Mouse (Mus musculus): ENCODE data around the gene Ccdc3.

The Ccdc3 gene

GRCm38 (mm10) chr2:5181462-5182443 lies 44.2 kb downstream of the Ccdc3 start:
- TF ChIP-seq GATA4 (IDR thresholded peaks at IDR 0.05; ENCODE audit: insufficient replicate concordance, low read length), result no peak

- no peak for TF ChIP-seq GATA4 (IDR thresholded peaks at IDR 0.05; ENCODE audit: insufficient replicate concordance, low read length)
These were observed 46.6 kb downstream of the Ccdc3 start for GRCm38 (mm10) chr2:5184166-5184565.

- TF ChIP-seq GATA4 (IDR thresholded peaks at IDR 0.05; ENCODE audit: insufficient replicate concordance, low read length), result no peak
These were observed 48.1 kb downstream of the Ccdc3 start for GRCm38 (mm10) chr2:5185631-5186030.

GRCm38 (mm10) chr2:5192156-5192555 lies 54.6 kb downstream of the Ccdc3 start:
- no peak for TF ChIP-seq GATA4 (IDR thresholded peaks at IDR 0.05; ENCODE audit: insufficient replicate concordance, low read length)

GRCm38 (mm10) chr2:5193071-5193470 lies 55.5 kb downstream of the Ccdc3 start:
- TF ChIP-seq GATA4 (IDR thresholded peaks at IDR 0.05; ENCODE audit: insufficient replicate concordance, low read length), result no peak

- no peak for TF ChIP-seq GATA4 (IDR thresholded peaks at IDR 0.05; ENCODE audit: insufficient replicate concordance, low read length)
These were observed 57.2 kb downstream of the Ccdc3 start for GRCm38 (mm10) chr2:5194701-5195215.

DNA sequence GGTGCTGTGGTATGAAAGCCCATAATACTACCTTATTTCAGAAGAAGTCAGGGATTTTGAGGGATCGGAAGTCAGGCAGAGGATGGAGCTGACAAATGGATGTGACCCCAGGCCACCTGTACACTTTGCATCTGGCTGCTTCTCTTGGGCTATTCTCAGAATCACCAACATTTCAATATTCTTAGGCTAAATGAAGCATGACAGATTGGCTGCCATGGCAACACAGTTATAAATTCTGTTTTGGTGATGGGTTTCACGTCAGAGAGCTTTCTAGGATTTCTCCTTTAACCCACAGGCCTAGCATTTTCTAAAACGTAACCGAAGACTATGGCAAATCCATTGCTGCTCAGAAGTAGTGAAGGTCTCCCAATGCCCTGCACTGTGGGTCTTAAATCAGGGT lies 59.9 kb downstream of the Ccdc3 start:
- no peak for TF ChIP-seq GATA4 (IDR thresholded peaks at IDR 0.05; ENCODE audit: insufficient replicate concordance, low read length)

DNA sequence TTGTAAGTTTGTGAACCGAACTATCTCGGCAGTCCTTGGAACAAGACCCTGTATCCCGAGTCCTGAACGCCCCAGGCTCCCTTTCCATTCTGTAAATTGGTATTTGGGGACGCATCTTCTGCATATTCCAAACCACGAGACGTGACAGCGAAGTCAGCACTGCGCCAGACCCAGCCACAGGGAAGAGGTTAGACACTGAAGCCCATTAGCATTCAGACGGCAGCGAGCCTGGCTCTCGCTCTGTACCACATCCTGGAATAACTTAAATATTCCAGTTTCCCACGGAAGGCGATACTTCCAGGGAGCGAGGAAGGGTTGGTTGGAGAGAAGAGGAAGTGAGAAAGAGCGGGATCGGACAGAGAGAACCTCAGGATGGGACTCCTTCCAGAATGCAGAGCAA lies 61.7 kb downstream of the Ccdc3 start:
- TF ChIP-seq GATA4 (IDR thresholded peaks at IDR 0.05; ENCODE audit: insufficient replicate concordance, low read length), result no peak

DNA sequence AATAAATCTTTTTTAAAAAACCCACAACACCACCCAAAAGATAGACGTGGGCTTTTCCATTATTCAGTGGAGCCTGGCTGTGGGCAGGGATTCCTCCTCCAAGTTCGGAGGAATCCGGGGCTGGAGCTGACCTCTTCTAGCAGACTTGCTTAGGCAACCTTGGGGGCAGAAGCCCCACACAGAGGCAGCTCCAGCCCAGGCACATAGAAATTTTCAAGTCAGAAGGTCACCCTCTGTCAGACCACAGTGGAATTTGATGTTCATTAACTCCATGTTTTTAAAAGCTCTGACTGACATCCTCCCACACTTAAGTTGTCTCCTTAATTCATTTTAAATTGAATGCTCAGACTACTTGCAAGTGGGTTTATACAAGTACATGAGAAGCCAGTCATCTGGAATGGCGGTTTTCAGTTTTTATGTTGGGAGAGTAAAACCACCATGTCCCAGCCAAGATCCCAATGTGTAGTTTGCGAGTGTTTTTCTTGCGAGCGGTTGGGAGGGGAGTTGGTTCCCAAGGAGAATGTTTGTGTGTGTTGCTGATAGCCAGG lies 63.3 kb downstream of the Ccdc3 start:
- no peak for TF ChIP-seq GATA4 (IDR thresholded peaks at IDR 0.05; ENCODE audit: insufficient replicate concordance, low read length)

GRCm38 (mm10) chr2:5203146-5203545 lies 65.6 kb downstream of the Ccdc3 start:
- TF ChIP-seq GATA4 (IDR thresholded peaks at IDR 0.05; ENCODE audit: insufficient replicate concordance, low read length), result no peak

DNA sequence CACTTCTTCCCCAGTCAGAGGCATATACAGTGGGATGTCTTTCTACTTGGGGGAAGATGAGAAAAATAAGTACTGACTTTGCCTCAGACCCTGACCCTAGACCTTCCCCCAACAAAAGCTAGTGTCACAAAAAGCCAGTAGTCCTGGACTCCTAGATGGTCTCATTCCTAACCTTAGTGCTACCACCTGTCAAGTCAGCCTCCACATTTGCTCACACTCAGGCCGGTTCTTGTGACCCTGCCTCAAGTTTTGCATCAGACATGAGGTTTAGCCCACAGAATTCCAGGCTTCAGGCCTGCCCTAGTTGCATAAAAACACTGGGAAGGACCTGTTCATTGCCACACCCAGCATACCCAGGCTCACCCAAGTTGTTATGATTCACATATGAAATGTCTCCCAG lies 67.4 kb downstream of the Ccdc3 start:
- TF ChIP-seq GATA4 (IDR thresholded peaks at IDR 0.05; ENCODE audit: insufficient replicate concordance, low read length), result no peak

DNA sequence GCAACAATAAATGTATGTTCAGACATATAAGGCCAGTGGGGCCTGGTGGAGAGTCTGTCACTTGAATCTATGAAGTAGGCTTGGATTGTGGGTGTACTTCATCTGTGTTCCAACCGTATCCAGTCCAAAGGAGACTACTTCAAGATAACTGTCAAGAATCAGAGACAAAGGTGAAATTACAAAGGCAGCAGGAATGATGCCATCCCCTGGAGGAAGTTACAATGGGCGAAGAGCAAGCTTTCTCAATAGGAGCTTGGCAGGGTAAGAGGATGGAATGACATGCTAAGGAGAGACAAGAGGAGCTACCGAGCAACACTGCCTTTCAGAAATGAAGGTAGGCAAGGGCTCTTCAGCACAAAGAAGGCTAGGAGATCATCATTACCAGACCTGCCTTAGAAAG lies 69.1 kb downstream of the Ccdc3 start:
- TF ChIP-seq GATA4 (IDR thresholded peaks at IDR 0.05; ENCODE audit: insufficient replicate concordance, low read length), result no peak

GRCm38 (mm10) chr2:5214581-5214980 lies 77.0 kb downstream of the Ccdc3 start:
- no peak for TF ChIP-seq GATA4 (IDR thresholded peaks at IDR 0.05; ENCODE audit: insufficient replicate concordance, low read length)

DNA sequence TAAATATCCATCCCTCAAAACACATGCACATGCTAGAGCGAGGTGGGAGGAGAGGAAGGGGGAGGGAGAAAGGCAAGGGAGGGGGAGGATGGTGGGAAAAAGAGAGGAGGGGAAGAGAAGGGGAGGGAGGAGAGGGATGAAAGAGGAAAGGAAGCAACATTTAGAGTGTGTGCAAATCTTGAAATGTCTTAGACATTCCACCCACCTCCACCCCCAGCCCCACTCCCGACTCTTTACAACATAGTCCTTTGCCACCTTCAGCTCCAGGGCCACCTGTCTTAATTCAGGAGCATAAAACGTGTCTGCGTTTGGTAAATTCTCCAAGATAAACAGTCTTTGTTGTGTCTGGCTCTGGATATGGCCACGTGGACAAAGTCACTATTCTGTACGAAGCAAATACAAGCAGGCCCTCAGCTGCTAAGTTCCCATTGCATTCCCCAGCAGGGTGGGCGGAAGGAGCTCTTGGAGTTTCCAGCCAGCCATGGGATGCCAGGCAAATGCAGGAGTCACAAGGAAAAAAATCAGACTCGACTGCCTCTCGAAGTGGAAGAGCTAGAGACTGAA lies 77.8 kb downstream of the Ccdc3 start:
- TF ChIP-seq GATA4 (IDR thresholded peaks at IDR 0.05; ENCODE audit: insufficient replicate concordance, low read length), result no peak

DNA sequence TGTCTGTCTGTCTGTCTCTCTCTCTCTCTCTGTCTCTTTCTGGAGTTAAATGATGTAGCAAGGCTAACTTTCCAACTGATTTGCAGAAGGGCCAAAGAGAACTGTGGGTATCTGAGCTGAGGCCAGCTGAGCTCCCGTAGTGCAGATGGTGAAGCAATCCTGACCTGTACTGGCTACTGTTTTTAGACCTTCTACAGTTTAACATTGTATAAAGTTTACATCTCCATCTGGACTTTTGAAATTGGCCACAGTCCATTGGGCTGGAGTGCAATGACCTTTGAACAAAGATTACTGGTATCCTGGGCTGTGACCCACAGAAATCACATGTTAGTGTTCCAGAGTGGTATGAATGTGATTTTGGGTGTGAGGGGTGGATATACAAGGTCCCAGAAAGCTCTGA lies 81.6 kb downstream of the Ccdc3 start:
- no peak for TF ChIP-seq GATA4 (IDR thresholded peaks at IDR 0.05; ENCODE audit: insufficient replicate concordance, low read length)

DNA sequence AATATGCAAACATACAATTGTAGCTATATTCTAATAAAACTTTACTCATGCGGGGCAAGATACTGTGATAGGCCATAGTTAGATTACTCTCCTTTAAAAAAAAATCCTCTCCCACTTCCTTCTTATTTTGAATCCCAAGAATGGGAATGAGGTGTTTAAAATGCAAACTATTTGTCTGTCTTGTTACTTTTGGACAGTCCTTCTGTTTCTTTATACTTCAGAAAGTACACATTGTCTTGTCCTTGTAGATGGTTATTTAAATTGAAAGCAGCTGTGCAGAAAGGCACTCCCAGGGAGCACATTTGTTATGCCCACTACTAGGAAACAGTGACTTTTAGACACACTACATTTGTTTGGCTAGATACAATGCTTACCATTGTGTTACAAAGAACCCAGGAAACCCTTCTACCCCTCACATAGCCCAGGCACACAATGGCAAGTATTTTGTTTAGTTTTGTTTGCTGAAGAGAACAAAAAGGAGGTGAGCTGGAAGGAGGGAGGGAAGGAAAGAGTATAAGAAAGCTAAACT lies 82.3 kb downstream of the Ccdc3 start:
- no peak for TF ChIP-seq GATA4 (IDR thresholded peaks at IDR 0.05; ENCODE audit: insufficient replicate concordance, low read length)

All from liver, adult (tissue).